Mouse (Mus musculus): ENCODE measurements at regions not wholly inside any gene's neighbourhood (a gene's known extent, or its start where the extent isn't known, plus 50 kb on each side); places are given as distances from the start of the nearest gene placed in this dataset.

DNA sequence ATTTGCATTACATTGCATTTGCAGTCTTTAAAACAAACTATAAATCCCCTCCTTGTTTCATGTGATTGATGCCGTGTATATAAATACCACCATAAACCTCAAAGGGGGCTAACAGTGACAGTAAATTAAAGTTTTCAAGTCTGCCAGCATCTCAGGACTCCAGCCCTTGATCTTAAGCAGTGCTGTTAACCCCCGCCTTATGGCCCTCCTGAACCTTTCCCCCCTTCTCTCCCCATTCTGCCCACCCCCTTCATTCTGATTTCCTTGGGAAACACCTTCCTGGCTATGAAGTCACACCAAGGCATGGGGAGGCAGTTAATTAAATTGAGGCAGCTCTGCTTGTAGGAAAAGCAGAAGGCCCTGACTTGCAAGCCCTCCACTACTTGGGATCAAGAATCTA, 302.5 kb upstream of the Nr2f2 start:
- Histone ChIP-seq H3K4me1 (no peaks in the 10 kb centered on the region), H3K27me3 (ENCODE audit: low read depth, poor library complexity, severe bottlenecking) (no peaks in the 10 kb centered on the region), H3K36me3 (no peaks in the 10 kb centered on the region), H3K4me3 (no peak overlapping the region), H3K9me3 (replicated peaks) (no peaks in the 10 kb centered on the region), H3K27ac (replicated peaks) (no peak overlapping the region)
- no peak for DNase-seq (ENCODE audit: low spot score)
- 85% methylated on average over 2 of the region's 2 CpGs for WGBS

DNA sequence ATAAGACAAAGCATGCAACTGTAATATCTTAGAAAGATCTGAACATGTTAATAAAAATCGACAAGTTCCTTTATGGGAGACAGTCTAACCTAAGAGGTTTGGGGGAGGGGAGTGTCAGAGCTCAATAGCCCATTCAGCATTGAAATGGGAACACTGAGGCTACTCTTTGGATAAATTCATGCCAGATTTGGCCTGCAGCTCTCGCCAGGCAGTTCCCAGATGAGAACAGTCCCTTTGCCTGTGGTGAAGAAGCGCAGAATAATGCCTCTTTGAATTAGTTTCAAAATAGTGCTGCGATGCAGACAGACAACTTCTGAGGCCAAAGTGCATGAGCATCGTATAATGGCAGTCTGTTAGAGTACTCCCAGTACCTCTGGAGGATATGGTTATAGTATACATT, 293.6 kb upstream of the Nr2f2 start:
- no peak for DNase-seq (ENCODE audit: low spot score)
- H3K27ac ChIP-seq (replicated peaks), result no peak overlapping the region
- H3K27me3 ChIP-seq (ENCODE audit: low read depth, poor library complexity, severe bottlenecking), result no peaks in the 10 kb centered on the region
- H3K9me3 ChIP-seq (replicated peaks), result no peaks in the 10 kb centered on the region; the same call in 1 of the 2 replicates
- WGBS, result 73% methylated on average over 5 of the region's 5 CpGs
- no peaks in the 10 kb centered on the region for H3K4me1 ChIP-seq
- no peak overlapping the region for H3K4me3 ChIP-seq
- H3K36me3 ChIP-seq, result no peaks in the 10 kb centered on the region

DNA sequence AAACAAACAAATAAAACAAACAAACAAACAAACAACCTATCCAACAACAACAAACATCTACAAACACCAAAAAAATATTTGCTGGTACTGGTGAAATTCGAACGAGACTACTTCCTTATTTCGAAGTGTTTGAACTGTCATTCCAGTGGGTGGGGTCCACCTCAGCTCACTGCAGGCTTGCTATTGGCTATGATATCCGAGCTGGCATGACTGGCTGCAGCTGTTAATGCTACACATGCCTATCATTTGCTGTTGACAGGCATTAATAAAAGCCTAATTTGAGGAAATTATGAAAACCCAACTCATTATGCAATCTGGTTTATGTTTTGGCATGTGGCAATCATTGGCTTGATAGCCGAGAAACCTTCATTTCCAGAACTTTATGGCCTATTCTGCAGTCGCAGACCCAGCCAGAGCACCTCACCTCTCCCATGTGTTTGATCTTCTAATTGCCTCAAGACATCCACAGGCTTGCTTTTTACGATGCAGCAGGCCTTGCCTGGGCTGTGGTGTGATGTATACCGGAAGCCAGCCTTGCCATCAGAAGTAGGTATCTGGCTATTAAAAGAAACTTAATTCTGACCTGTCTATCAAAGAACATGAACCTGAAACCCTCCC, 283.3 kb upstream of the Nr2f2 start:
- DNase-seq (ENCODE audit: low spot score), result no peak
- Histone ChIP-seq H3K27me3 (ENCODE audit: low read depth, poor library complexity, severe bottlenecking) (no peaks in the 10 kb centered on the region), H3K4me1 (no peaks in the 10 kb centered on the region), H3K27ac (replicated peaks) (no peak overlapping the region), H3K9me3 (replicated peaks) (no peaks in the 10 kb centered on the region), H3K36me3 (no peaks in the 10 kb centered on the region), H3K4me3 (no peak overlapping the region)
- WGBS, result 83% methylated on average over 8 of the region's 8 CpGs

DNA sequence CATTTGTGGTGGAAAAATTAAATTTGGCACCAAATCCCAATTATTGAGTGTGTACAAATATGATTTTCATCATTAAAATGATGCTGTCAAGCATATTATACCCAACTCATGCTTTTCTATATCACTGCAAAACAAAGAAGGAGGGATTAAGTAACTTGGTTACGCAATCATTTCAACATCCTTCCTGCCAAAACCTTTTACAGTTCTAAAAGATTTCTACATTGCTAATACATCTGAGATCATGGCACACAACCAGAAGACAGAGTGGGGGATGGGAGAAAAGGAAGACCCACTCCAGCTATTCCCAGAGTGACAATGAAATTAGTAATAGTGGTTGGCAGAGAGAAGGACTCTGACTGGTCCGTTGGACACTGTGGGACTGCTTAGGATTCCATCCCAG, 280.3 kb upstream of the Nr2f2 start:
- H3K36me3 ChIP-seq, result no peaks in the 10 kb centered on the region
- no peak overlapping the region for H3K4me3 ChIP-seq
- peaks cover 11% of the 10 kb centered on the region for H3K4me1 ChIP-seq
- no peaks in the 10 kb centered on the region for H3K9me3 ChIP-seq (replicated peaks)
- DNase-seq (ENCODE audit: low spot score), result no peak
- 82% methylated on average over 2 of the region's 2 CpGs for WGBS
- H3K27me3 ChIP-seq (ENCODE audit: low read depth, poor library complexity, severe bottlenecking), result no peaks in the 10 kb centered on the region
- no peak overlapping the region for H3K27ac ChIP-seq (replicated peaks)

DNA sequence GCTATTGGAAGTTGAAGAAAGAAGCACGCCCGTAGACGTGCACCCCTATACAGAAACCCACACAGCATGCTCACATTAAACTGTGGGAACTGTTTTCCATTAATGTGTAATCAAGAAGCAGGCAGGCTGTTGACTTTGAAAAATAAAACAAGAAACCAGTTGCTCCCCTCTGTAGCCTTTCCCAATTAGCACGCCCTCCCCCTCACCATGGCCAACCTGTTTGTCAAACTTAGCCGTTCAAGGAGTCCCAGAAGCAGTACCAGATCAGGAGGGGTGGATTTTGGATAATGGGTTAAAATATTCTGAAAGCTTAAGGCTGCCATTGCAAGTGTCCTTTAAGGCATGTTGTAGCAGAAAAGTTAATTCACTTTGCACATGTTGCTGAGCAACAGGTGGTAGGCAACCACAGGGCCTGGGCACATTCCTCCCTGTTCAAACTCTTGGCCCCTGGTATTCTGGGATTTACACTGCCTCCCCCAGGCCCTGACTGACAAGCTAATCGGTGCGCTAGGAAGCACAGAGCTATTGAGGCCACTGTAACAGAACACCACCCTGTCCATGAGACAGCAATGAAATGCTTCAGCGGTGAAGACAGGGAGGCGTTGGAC, 277.3 kb upstream of the Nr2f2 start:
- Histone ChIP-seq H3K4me1 (peaks cover 13% of the 10 kb centered on the region), H3K9me3 (replicated peaks) (no peaks in the 10 kb centered on the region), H3K36me3 (no peaks in the 10 kb centered on the region), H3K27ac (replicated peaks) (no peak overlapping the region; the same call in 1 of the 2 replicates), H3K27me3 (ENCODE audit: low read depth, poor library complexity, severe bottlenecking) (no peaks in the 10 kb centered on the region), H3K4me3 (no peak overlapping the region)
- 41% methylated on average over 9 of the region's 9 CpGs for WGBS
- peak; percentile 52 for DNase-seq (ENCODE audit: low spot score)

DNA sequence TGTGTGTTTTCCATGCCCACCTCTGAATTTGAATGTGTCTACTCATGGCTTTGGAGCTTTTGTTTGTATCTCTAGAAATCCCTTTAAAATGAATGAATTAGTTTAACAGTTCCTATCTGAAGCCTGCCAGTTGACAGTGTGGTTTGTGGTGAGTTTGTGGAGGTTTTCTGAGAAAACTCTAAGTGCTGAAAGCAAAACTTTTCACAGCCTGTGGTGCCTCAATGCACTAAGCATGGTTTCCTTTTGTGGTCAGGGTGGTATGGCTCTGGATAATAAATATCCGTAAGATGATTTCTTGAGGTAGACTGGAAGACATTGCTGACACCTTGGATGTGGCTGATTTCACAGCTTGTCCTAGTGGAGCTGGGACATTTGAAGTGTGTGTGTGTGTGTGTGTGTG, 276.5 kb upstream of the Nr2f2 start:
- WGBS, result 96% methylated on average over 1 of the region's 1 CpGs
- H3K27me3 ChIP-seq (ENCODE audit: low read depth, poor library complexity, severe bottlenecking), result no peaks in the 10 kb centered on the region
- H3K9me3 ChIP-seq (replicated peaks), result no peaks in the 10 kb centered on the region
- no peak overlapping the region for H3K4me3 ChIP-seq
- no peak overlapping the region for H3K27ac ChIP-seq (replicated peaks)
- H3K36me3 ChIP-seq, result no peaks in the 10 kb centered on the region
- H3K4me1 ChIP-seq, result peaks cover 13% of the 10 kb centered on the region
- no peak for DNase-seq (ENCODE audit: low spot score)

DNA sequence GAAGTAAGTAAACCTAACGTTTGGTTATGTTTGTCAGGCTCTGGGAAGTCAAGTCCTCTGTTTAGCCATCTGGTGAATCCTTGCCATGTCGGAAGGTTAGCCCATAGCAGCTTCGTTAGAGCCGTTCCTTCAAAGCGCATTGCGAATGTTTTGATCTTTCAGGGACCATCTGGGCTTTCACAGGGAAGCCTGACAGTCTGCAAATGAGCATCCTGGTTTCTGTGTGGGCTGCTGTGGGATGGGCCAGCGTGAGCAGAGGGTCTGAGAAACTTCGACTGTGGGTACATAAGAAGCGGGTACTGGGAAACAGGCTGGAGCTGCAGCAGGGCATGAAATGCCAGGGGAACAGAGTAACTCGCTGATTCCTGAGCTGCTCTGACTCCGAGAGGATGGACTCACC, 274.7 kb upstream of the Nr2f2 start:
- no peak overlapping the region for H3K27ac ChIP-seq (replicated peaks)
- 64% methylated on average over 11 of the region's 11 CpGs for WGBS

DNA sequence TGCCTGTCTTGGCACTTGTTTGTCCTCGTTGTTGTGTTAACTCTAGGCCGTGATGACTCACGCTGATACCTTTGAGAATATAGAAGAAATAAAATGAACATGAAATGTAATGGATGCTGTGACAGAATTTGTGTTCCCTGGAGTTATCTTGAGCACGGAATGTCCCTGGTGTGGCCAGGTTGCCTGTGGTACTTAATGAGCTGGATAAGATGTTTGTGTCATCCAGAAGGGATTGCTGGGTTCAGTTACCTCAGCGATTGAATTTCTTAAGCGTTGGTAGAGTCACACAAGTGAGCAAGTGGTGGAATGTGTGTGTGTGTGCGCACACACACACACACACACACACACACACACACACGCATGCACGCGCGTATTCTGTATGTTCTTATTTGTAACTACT, 274.0 kb upstream of the Nr2f2 start:
- H3K27ac ChIP-seq (replicated peaks), result no peak overlapping the region
- peaks cover 13% of the 10 kb centered on the region for H3K4me1 ChIP-seq
- DNase-seq (ENCODE audit: low spot score), result no peak
- no peaks in the 10 kb centered on the region for H3K27me3 ChIP-seq (ENCODE audit: low read depth, poor library complexity, severe bottlenecking)
- no peaks in the 10 kb centered on the region for H3K9me3 ChIP-seq (replicated peaks)
- no peaks in the 10 kb centered on the region for H3K36me3 ChIP-seq
- 84% methylated on average over 11 of the region's 11 CpGs for WGBS
- no peak overlapping the region for H3K4me3 ChIP-seq

More for the DNA sequence above, 274.7 kb upstream of the Nr2f2 start:
- Histone ChIP-seq H3K36me3 (no peaks in the 10 kb centered on the region), H3K27me3 (ENCODE audit: low read depth, poor library complexity, severe bottlenecking) (no peaks in the 10 kb centered on the region), H3K4me3 (no peak overlapping the region), H3K9me3 (replicated peaks) (no peaks in the 10 kb centered on the region), H3K4me1 (peaks cover 13% of the 10 kb centered on the region)
- no peak for DNase-seq (ENCODE audit: low spot score)

DNA sequence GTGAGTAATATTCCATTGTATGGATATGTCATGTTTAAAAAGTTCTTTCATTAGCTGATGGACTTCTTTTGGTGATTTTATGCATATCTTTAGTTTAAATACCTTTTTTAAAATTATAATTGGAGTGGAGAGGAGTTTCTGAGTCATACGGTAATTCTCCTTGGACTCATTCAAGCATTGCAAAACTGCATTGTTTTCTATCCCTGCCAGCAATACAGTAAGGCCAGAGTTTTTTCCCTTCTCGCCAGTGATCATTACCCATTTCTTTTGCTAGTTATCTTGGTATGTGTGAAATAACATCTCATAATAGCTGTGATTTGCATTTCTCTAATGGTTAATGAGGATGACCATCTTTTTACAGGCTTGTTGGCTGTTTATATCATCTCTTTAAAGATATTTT, 271.6 kb upstream of the Nr2f2 start:
- no peak overlapping the region for H3K27ac ChIP-seq (replicated peaks)
- WGBS, result 79% methylated on average over 2 of the region's 2 CpGs
- H3K36me3 ChIP-seq, result no peaks in the 10 kb centered on the region
- H3K27me3 ChIP-seq (ENCODE audit: low read depth, poor library complexity, severe bottlenecking), result peaks cover 10% of the 10 kb centered on the region
- H3K4me1 ChIP-seq, result peaks cover 15% of the 10 kb centered on the region
- no peaks in the 10 kb centered on the region for H3K9me3 ChIP-seq (replicated peaks)
- no peak for DNase-seq (ENCODE audit: low spot score)
- H3K4me3 ChIP-seq, result no peak overlapping the region

DNA sequence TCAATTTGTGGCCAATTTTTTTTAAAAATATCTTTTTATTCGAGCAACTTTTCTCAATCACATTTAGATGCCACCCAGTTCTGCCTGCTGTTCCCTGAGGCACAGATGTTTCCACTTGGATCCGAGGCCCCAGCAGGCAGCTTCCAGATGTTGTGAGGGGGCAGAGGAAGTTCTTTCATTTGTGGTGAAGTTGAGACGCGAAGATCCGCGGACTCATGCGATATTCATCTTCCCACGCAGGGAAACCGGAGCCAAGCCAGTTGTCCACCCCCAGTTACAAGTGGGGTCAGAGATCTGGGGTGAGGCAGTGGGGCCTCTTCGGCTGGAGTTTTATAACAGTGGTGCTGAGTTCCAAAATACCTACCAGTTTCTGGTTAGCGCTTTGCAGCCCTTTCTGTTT, 267.5 kb upstream of the Nr2f2 start:
- Histone ChIP-seq H3K27me3 (ENCODE audit: low read depth, poor library complexity, severe bottlenecking) (peaks cover 25% of the 10 kb centered on the region), H3K4me3 (no peak overlapping the region), H3K36me3 (no peaks in the 10 kb centered on the region), H3K4me1 (peaks cover 12% of the 10 kb centered on the region), H3K27ac (replicated peaks) (peak overlapping the region; percentile 25; the same call in 1 of the 2 replicates), H3K9me3 (replicated peaks) (no peaks in the 10 kb centered on the region)
- DNase-seq (ENCODE audit: low spot score), result peak; percentile 20
- WGBS, result 63% methylated on average over 11 of the region's 11 CpGs

DNA sequence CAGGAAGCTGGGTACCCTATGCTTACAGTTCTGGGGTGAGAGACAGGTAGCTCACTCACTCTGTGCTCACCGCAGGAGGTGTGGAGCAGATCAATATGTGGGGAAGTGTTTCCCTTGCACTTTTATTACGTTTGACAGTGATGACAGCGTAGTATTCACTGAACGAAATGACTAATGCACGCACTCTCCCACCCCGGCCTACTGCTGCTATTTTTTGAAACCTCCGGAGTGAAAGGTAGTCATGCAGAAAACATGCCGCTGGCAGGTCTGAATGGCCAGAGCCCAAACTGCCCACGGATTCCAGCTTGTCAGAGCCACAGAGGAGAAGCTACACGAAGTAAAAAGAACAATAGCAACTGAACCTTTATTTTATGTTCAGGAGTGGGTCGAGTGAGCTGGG, 267.0 kb upstream of the Nr2f2 start:
- Histone ChIP-seq H3K27ac (replicated peaks) (0 out of 2 replicates have a peak overlapping the region, but pooled peaks have one; percentile 25), H3K36me3 (no peaks in the 10 kb centered on the region), H3K4me3 (no peak overlapping the region), H3K4me1 (peaks cover 12% of the 10 kb centered on the region), H3K27me3 (ENCODE audit: low read depth, poor library complexity, severe bottlenecking) (peaks cover 25% of the 10 kb centered on the region), H3K9me3 (replicated peaks) (no peaks in the 10 kb centered on the region)
- WGBS, result 42% methylated on average over 11 of the region's 11 CpGs
- no peak for DNase-seq (ENCODE audit: low spot score)

DNA sequence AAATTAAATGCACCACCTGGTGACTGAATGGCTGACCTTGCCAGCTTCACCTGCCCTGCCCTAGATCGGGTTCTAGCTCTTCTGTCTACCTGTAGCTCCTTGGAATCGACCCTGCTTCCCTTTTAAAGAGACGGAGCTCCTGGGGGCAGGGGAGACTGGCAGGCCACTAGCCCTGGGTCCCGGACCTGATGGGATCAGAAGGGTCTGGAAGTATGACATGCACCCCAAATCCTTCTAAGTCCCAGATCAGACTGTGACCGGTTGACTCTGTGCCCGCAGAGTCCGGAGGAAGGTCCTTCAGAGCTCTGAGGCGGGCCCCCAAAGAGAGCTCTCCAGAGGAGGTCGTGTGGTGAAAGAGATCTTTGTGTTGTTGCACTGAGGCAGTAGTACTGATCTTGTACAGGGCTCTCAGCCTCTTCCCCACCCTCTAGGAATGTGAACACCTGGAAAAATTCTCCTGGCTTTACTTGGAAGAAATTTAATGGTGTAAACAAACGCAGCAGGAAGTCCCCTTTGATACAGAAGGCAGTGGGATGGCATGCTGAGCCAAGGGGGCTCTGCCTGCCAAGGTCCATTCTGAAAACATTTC, 259.2 kb upstream of the Nr2f2 start:
- Histone ChIP-seq H3K9me3 (replicated peaks) (no peaks in the 10 kb centered on the region), H3K4me1 (peaks cover 29% of the 10 kb centered on the region), H3K27ac (replicated peaks) (peak overlapping the region; percentile 81), H3K4me3 (peak overlapping the region; percentile 44), H3K27me3 (ENCODE audit: low read depth, poor library complexity, severe bottlenecking) (peaks cover 33% of the 10 kb centered on the region), H3K36me3 (no peaks in the 10 kb centered on the region)
- DNase-seq (ENCODE audit: low spot score), result peak; percentile 20
- WGBS, result 5% methylated on average over 10 of the region's 10 CpGs
